Mouse (Mus musculus) forebrain, embryonic 10.5 days (tissue): ENCODE measurements around the gene Neurl1a. TPM values are rescaled to one million over a fixed set of nuclear protein-coding genes. Genes with fewer than 3 reads are reported as not detected.

ENCODE experiments used
- DNase-seq: peaks from one replicate; pipeline ENCODE4 v3.0.0-alpha.2; 2017; ENCODE audit warnings: low spot score; ENCODE audit errors: extremely low spot score
- H3K27ac ChIP-seq: fragments of 300-500 bp; sonication (generic); 2 replicates; pipeline ENCODE4 v1.5.1; 2016; ENCODE audit warnings: mild to moderate bottlenecking
- H3K27me3 ChIP-seq: fragments of 300-500 bp; sonication (generic); 2 replicates; pipeline ENCODE4 v1.6.1; 2016; ENCODE audit warnings: mild to moderate bottlenecking; ENCODE audit not compliant: poor library complexity, severe bottlenecking
- H3K36me3 ChIP-seq: fragments of 300-500 bp; sonication (generic); replicated peaks from 2 replicates; pipeline ENCODE4 v1.6.1; 2016; ENCODE audit warnings: mild to moderate bottlenecking, moderate library complexity
- H3K4me1 ChIP-seq: fragments of 300-500 bp; sonication (generic); 2 replicates; pipeline ENCODE4 v1.6.1; 2016
- H3K4me3 ChIP-seq: fragments of 300-500 bp; sonication (generic); 2 replicates; pipeline ENCODE4 v1.5.1; 2016; ENCODE audit warnings: mild to moderate bottlenecking, moderate library complexity
- H3K9me3 ChIP-seq: fragments of 300-500 bp; sonication (generic); 2 replicates; pipeline ENCODE4 v1.6.1; 2016; ENCODE audit warnings: mild to moderate bottlenecking, moderate library complexity
- WGBS: fragments of 180-500 bp; shearing (Covaris S2); methylation state at CpG from one replicate; pipeline ENCODE4 v1.1.7; 2016; 5-methylcytosine and 5-hydroxymethylcytosine counted together
- polyA plus RNA-seq: library from polyadenylated mRNA; unstranded; fragments of >200 nt; fragmentation: Nextera tagmentation; extraction: Ambion mirVana; gene quantifications from 2 replicates; pipeline ENCODE4 v1.2.1, GENCODE M21; 2016

Gene Neurl1a
- polyA plus RNA-seq, 1 experiment from 2014 or later, result 4.1 TPM

- Histone ChIP-seq H3K4me3 (peak overlapping the region; percentile 50), H3K9me3 (no peaks in the 10 kb centered on the region), H3K27ac (no peak overlapping the region), H3K36me3 (no peaks in the 10 kb centered on the region), H3K27me3 (peaks cover 5% of the 10 kb centered on the region; the same call in 1 of the 2 replicates), H3K4me1 (peaks cover 28% of the 10 kb centered on the region)
- no peak for DNase-seq
- WGBS, result 75% methylated on average over 7 of the region's 7 CpGs
Measured at GRCm38 (mm10) chr19:47240957-47241356, 62.3 kb downstream of the Neurl1a start.

DNA sequence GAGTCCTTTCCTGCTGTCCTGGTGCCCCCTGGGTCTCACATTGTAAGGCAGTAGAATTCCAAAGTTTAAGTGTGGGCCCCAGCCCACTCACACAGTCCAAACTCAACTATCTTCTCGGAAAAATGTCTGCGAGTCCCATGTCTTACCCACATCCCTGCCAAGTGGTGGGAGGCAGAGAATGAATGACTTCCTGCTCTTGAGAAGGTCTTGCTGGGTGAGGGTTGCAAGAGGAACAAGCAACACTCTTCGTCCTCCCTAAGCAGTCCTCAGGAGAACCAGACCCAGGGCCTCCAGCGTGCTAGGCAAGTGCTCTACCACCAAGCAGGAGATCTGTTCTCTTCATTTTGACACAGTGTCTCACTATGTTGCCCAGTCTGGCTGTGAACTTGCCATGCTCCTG is 63.6 kb downstream of the Neurl1a start:
- no peak overlapping the region for H3K27ac ChIP-seq
- DNase-seq, result no peak
- no peak overlapping the region for H3K4me3 ChIP-seq
- H3K9me3 ChIP-seq, result no peaks in the 10 kb centered on the region
- peaks cover 28% of the 10 kb centered on the region for H3K4me1 ChIP-seq
- WGBS, result 89% methylated on average over 4 of the region's 4 CpGs
- no peaks in the 10 kb centered on the region for H3K36me3 ChIP-seq
- H3K27me3 ChIP-seq, result peaks cover 5% of the 10 kb centered on the region; the same call in 1 of the 2 replicates

- WGBS, result 82% methylated on average over 8 of the region's 8 CpGs
Measured at GRCm38 (mm10) chr19:47245512-47245911, 66.9 kb downstream of the Neurl1a start.

GRCm38 (mm10) chr19:47247791-47248190 is 69.2 kb downstream of the Neurl1a start:
- no peak overlapping the region for H3K27ac ChIP-seq
- WGBS, result 84% methylated on average over 11 of the region's 11 CpGs
- no peak overlapping the region for H3K4me3 ChIP-seq
- peaks cover 39% of the 10 kb centered on the region for H3K4me1 ChIP-seq
- no peaks in the 10 kb centered on the region for H3K36me3 ChIP-seq
- no peaks in the 10 kb centered on the region for H3K9me3 ChIP-seq
- peaks cover 45% of the 10 kb centered on the region for H3K27me3 ChIP-seq
- no peak for DNase-seq

More at GRCm38 (mm10) chr19:47245512-47245911, 66.9 kb downstream of the Neurl1a start:
- H3K27me3 ChIP-seq, result peaks cover 22% of the 10 kb centered on the region
- H3K4me3 ChIP-seq, result no peak overlapping the region
- H3K9me3 ChIP-seq, result no peaks in the 10 kb centered on the region
- no peak for DNase-seq
- H3K4me1 ChIP-seq, result peaks cover 33% of the 10 kb centered on the region
- H3K36me3 ChIP-seq, result no peaks in the 10 kb centered on the region
- no peak overlapping the region for H3K27ac ChIP-seq

GRCm38 (mm10) chr19:47248296-47248695 is 69.7 kb downstream of the Neurl1a start:
- no peak for DNase-seq
- WGBS, result 92% methylated on average over 7 of the region's 7 CpGs
- H3K27me3 ChIP-seq, result peaks cover 50% of the 10 kb centered on the region
- H3K4me3 ChIP-seq, result no peak overlapping the region
- H3K36me3 ChIP-seq, result no peaks in the 10 kb centered on the region
- no peaks in the 10 kb centered on the region for H3K9me3 ChIP-seq
- H3K27ac ChIP-seq, result no peak overlapping the region
- H3K4me1 ChIP-seq, result peaks cover 42% of the 10 kb centered on the region

GRCm38 (mm10) chr19:47248906-47249568 is 70.4 kb downstream of the Neurl1a start:
- no peak for DNase-seq
- H3K27ac ChIP-seq, result 0 out of 2 replicates have a peak overlapping the region, but pooled peaks have one; percentile 35
- H3K9me3 ChIP-seq, result peaks cover 5% of the 10 kb centered on the region; the same call in 1 of the 2 replicates
- H3K4me1 ChIP-seq, result peaks cover 38% of the 10 kb centered on the region
- WGBS, result 81% methylated on average over 16 of the region's 16 CpGs
- no peak overlapping the region for H3K4me3 ChIP-seq
- H3K27me3 ChIP-seq, result peaks cover 57% of the 10 kb centered on the region
- H3K36me3 ChIP-seq, result no peaks in the 10 kb centered on the region

DNA sequence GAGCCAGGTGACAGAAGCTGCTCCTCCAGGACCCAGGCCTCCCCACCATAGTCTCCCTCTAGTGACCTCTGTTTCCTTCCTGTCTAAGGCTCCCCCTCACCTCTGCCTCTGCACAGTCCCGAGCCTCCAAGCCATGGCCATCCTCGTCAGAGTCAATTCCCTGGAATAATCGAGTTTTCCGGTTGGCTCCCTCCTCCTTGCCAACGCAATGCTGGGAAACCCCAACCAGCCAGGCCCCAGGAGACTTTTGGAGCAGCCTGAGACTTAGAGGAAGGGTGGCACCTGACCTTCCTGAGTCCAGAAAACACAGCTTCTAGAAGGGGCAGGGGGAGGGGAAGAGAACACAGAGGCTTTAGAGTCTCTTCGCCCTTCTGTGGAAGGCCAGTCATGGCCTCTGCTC is 72.3 kb downstream of the Neurl1a start:
- 37% methylated on average over 6 of the region's 6 CpGs for WGBS
- no peaks in the 10 kb centered on the region for H3K36me3 ChIP-seq
- peaks cover 35% of the 10 kb centered on the region for H3K4me1 ChIP-seq
- peaks cover 7% of the 10 kb centered on the region; the same call in 1 of the 2 replicates for H3K9me3 ChIP-seq
- peaks cover 75% of the 10 kb centered on the region for H3K27me3 ChIP-seq
- H3K27ac ChIP-seq, result peak overlapping the region; percentile 26; the same call in 1 of the 2 replicates
- no peak overlapping the region for H3K4me3 ChIP-seq
- DNase-seq, result peak; percentile 17

GRCm38 (mm10) chr19:47253053-47253628 is 74.5 kb downstream of the Neurl1a start:
- Histone ChIP-seq H3K27me3 (peaks cover 77% of the 10 kb centered on the region), H3K4me3 (peak overlapping the region; percentile 48), H3K36me3 (no peaks in the 10 kb centered on the region), H3K9me3 (peaks cover 7% of the 10 kb centered on the region; the same call in 1 of the 2 replicates), H3K4me1 (peaks cover 30% of the 10 kb centered on the region), H3K27ac (no peak overlapping the region)
- peak; percentile 20 for DNase-seq
- WGBS, result 5% methylated on average over 90 of the region's 90 CpGs

DNA sequence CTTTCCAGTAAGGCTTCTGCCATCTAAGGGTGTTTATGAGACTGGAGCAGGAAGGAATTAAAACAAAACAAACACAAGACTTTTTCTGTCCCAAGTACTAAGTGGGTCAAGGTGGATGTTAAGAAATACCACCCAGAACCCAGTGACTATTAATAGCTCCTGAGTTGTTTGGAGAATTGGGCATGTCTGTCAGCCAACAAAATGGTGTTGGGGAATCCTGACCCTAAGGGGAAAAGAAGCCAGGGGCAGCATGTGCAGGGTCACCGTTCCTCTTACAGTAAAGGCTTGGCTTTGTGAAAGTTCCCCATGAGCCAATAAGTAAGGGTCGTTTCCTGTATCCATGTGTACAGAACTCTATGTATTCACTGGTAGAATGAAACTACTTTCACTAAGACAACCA is 76.4 kb downstream of the Neurl1a start:
- no peak overlapping the region for H3K27ac ChIP-seq
- peaks cover 7% of the 10 kb centered on the region; the same call in 1 of the 2 replicates for H3K9me3 ChIP-seq
- H3K4me3 ChIP-seq, result no peak overlapping the region
- no peak for DNase-seq
- WGBS, result 85% methylated on average over 2 of the region's 2 CpGs
- H3K4me1 ChIP-seq, result peaks cover 31% of the 10 kb centered on the region
- H3K36me3 ChIP-seq, result no peaks in the 10 kb centered on the region
- H3K27me3 ChIP-seq, result peaks cover 66% of the 10 kb centered on the region

DNA sequence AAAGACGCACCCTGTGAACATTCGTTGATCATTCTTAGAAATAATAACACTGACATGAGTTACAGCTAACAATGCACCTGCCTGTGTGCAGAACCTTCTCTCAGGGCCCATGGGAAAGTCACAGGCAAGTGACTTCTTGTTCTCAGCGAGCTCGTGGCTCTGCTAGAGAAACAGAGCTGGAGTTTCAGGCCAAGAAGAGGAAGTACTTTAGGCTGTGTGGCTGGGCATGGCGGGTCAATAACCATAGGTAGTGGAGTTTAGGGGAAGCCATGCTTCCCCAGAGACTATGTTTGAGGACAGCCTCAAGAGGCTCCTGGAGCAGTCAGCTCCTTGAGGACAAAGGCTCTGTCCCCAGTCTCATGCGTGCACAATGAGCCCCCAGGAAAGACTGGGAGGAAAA is 77.3 kb downstream of the Neurl1a start:
- H3K27me3 ChIP-seq, result peaks cover 57% of the 10 kb centered on the region
- DNase-seq, result no peak
- H3K9me3 ChIP-seq, result peaks cover 7% of the 10 kb centered on the region; the same call in 1 of the 2 replicates
- no peaks in the 10 kb centered on the region for H3K36me3 ChIP-seq
- peaks cover 25% of the 10 kb centered on the region for H3K4me1 ChIP-seq
- no peak overlapping the region for H3K4me3 ChIP-seq
- no peak overlapping the region for H3K27ac ChIP-seq
- WGBS, result 83% methylated on average over 6 of the region's 6 CpGs

DNA sequence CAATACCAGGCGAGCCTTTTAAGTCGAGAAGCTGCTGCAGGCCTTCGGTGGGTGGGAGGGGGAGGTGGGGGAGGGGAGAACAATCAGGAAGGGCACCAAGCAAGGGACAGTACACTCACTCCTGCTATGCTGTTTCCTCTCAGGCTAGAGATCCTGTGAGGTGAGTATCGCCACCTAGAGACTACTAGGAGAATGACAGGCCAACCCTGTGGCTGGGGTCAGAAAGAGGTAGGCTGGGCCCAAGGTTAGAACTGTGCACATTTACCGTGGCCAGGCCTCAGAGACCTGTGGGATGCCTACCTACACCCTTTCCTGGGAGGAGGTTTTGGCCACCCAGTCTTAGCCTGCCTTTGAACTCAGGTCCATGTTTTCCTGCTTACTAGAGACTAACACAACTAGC is 81.0 kb downstream of the Neurl1a start:
- peak; percentile 53 for DNase-seq
- H3K27ac ChIP-seq, result peak overlapping the region; percentile 1; the same call in 1 of the 2 replicates
- H3K27me3 ChIP-seq, result peaks cover 21% of the 10 kb centered on the region
- no peak overlapping the region for H3K4me3 ChIP-seq
- H3K36me3 ChIP-seq, result no peaks in the 10 kb centered on the region
- 4% methylated on average over 5 of the region's 5 CpGs for WGBS
- H3K4me1 ChIP-seq, result peaks cover 11% of the 10 kb centered on the region
- no peaks in the 10 kb centered on the region for H3K9me3 ChIP-seq

DNA sequence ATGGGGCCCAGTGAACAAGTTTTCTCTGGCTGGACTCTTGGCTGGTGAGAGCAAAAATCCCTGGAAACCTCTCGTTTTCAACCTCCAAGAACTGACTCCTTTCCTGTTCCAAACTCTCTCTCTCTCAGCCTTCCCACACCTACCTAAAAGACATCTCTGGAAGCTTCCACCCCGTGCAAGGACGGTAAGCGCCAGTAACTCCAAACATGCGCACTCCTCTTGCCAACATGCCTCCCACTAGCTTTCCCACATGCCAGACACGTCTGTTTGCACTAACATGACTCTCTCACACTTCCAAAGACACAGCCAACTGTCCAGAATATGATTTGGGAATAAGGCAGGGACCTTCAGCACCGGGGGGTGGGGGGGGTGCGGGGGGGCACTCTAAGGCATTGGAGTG is 82.6 kb downstream of the Neurl1a start:
- 91% methylated on average over 8 of the region's 8 CpGs for WGBS
- Histone ChIP-seq H3K4me3 (no peak overlapping the region), H3K4me1 (peaks cover 12% of the 10 kb centered on the region), H3K27me3 (peaks cover 5% of the 10 kb centered on the region), H3K27ac (no peak overlapping the region), H3K36me3 (peaks cover 7% of the 10 kb centered on the region), H3K9me3 (no peaks in the 10 kb centered on the region)
- DNase-seq, result no peak

DNA sequence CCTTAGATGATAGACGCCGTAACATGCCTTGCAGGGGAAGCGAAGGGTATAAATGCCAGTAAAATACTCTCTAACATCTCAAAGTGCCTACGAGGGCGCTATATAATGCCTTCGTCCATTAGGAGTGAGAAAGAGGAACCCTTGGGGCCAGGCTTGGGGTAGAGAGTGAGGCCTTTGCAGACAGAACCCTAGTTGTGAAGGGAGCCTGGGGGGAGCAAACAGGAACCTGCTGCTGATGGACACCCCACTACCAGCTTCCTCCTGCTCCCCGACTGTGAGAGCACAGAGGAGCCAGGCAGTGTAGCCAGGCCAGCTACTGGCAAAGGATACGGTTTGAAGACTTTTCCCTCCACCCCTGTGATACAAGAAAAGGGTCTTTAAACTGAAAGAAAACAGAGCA is 85.0 kb downstream of the Neurl1a start:
- H3K27ac ChIP-seq, result no peak overlapping the region
- WGBS, result 91% methylated on average over 8 of the region's 8 CpGs
- H3K4me3 ChIP-seq, result no peak overlapping the region
- H3K9me3 ChIP-seq, result no peaks in the 10 kb centered on the region
- no peak for DNase-seq
- no peaks in the 10 kb centered on the region for H3K27me3 ChIP-seq
- H3K4me1 ChIP-seq, result peaks cover 12% of the 10 kb centered on the region
- peaks cover 31% of the 10 kb centered on the region for H3K36me3 ChIP-seq
